Mouse (Mus musculus) c-Kit-positive CD71-positive TER-119-positive erythroid progenitor cells, embryonic 14.5 days (primary cell): Measurements from ENCODE around the gene Zbtb37.

Source experiments
- DNase-seq: peaks from one replicate; pipeline ENCODE4 v3.0.0-alpha.2; 2013; ENCODE audit warnings: low spot score

Gene Zbtb37

DNA sequence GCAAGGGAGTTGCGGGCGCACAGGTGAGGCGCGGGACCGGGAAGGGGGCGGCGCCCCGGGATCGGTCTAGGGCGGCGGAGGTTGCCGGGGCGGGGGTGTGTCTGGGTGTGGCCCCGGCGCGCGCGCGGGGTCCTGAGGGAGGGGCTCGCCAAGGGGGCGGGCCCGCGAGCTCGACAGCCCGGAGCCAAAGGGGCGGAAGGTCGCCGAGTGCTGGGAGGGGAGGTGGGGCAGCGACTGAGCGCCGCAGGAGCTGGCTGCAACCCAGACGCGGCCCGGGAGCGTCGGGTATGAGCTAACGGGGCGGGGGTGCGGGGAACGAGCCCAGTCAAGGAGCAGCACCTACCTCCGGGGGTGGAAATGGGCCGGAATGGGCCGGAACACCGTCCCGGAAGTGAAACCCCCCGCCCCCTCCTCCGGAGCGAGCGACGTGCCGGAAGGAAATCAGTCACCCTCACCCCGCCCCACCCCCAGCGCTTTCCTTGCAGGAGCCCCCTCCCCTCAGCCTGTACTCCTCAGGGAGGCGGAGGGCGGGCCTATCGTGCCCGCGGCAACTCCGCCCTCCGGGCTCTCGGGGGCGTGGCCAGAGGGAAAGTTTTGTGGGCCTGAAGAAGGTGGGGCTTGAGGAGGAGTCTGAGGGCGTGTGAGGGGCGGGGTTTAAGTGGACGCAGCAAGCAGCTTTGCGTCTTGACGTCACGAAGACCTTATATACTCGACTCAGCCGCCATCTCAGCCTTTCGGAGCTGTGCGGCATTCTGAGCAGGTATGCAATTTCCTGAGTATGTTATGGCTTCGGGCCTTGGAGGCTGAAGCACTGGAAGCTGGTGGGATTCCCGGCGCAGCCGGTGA, at the start of gene Zbtb37:
Gene Zbtb37 (minus strand): TSS at position 415 of the 846 bp plus-strand sequence.
- peak; percentile 99 for DNase-seq

GRCm38 (mm10) chr1:161077243-161077642, 42.6 kb upstream of the Zbtb37 start:
- no peak for DNase-seq

GRCm38 (mm10) chr1:161076238-161076637, 41.6 kb upstream of the Zbtb37 start:
- DNase-seq = no peak

DNA sequence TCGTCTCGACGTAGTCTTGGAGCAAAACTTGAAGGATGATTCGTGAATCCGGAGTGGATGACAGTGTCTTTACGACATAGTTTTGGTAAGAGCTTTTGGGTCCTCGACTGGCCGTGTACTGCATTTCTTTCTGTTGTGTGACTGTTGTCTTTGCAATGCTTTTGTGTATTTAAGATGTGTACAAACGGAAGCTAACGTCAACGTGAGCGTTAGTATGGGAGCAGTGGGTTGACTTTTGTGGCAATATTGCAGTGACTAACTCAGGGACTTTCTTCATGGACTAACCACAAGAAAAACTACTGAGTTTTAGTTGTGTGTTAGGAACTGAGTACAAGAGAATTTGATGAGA, 36.6 kb upstream of the Zbtb37 start:
- DNase-seq = peak; percentile 33

GRCm38 (mm10) chr1:161070352-161071271, 36.0 kb upstream of the Zbtb37 start, which contains the start of the genes Dars2 and Cenpl:
Gene Dars2, minus strand, starts transcription at chr1:161070658.
Gene Cenpl, plus strand, starts transcription at chr1:161070713.
- peak; percentile 92 for DNase-seq

GRCm38 (mm10) chr1:161063351-161063750, 28.7 kb upstream of the Zbtb37 start:
- DNase-seq = no peak

GRCm38 (mm10) chr1:161057164-161057563, 22.5 kb upstream of the Zbtb37 start:
- no peak for DNase-seq

GRCm38 (mm10) chr1:161046972-161047371, 12.3 kb upstream of the Zbtb37 start:
- DNase-seq = no peak

DNA sequence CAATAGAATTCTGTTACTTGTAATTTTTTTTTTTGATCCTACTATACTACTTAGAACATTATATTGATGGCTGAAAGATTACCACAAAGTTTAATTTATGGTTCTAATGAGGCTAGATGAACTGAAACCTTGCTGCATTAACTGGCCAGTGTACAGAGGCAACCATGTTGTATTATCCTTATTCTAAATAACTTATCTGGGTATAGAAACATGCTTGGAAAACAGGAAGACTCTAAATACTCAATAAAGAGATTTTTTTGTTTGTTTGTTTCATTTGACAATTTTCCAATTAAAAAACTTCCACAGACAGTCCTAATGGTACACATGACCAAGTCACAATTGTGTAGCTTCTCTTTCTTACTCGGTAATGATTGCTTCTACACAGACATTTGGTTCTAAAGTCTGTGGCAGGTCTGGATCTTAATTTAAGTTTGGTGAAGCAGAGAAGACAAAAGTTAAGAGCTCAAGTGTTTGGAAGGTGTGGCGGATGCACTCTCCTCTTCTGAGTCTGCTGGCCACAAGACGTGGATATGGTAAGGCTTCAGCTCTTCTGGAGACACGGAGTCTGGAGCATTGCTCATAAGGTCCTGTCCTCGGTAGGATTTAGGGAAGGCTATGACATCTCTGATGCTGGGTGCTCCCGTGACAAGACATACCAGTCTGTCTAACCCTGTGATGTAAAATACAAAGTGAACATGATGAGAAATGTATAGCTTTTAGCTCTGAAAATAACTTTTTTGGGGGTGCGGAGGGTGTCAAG, 6.8 kb upstream of the Zbtb37 start:
- no peak for DNase-seq

GRCm38 (mm10) chr1:161040855-161041254, 6.2 kb upstream of the Zbtb37 start:
- DNase-seq = no peak

GRCm38 (mm10) chr1:161040426-161040770, 5.7 kb upstream of the Zbtb37 start:
- no peak for DNase-seq

DNA sequence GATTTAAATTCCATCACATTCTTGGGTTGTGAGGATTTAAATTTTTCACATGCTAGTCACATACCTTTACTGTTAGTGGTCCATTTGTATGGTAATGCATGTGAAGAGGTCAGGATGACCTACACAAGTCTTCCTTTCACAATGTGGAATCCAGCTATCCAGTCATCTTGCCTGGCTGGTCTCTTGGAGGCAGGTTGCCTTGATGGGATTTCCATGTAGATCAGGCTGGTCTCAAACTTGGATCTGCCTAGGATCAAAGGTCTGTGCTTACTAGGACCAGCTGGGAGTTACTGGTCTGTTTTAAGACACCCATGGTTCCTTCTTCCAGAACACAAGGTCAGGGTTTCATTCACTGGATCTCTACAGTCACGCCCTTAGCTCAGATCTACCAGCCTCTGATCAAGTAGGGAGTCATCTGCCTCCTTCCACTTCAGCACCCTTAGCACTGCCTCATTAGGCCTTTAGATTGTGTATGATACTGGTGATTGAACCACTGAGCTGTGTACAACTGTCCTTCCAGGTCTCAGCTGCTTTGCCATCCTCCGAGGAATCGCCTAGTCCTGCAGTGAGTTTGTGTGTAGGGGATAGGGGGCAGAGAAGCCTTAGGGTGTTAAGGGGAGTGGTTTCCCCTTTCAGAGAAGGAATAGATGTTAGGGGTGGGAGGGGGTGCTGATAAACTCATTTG, 5.2 kb upstream of the Zbtb37 start:
- DNase-seq = peak; percentile 44

DNA sequence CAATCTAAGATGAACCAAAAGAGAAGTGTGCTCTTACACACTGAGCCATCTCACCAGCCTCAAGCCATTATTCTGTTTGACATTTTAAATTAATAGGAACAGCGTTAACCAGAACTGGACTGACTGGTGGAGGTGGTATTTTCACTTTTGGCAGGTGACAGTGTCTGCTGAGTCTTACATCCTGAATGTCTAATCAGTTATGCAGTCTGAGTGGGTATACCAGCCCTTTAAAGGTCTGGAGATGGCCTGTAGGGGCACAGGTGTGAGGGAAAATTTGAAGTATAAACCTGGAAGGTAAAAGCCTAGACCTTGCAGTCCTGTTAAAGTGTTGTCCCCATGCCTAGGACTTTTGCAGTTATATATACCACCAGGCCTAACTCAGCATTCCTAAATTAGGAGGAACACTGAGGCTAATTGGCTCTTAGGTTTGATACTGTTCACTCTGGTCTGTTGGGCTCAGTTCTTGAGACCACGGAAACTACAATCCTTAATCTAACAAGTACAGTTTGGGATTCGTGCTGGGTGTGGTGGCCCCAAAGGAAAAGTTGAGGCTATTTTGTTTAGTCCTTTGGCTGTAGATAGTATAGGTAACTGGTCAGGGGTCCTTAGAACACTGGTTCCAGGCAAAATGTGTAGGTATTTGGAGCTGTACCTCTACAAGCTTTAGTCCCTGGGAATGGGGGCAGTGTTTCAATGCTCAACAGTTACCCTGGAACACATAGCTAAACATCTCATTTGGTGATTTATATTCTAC, 4.5 kb upstream of the Zbtb37 start:
- DNase-seq = peak; percentile 47

DNA sequence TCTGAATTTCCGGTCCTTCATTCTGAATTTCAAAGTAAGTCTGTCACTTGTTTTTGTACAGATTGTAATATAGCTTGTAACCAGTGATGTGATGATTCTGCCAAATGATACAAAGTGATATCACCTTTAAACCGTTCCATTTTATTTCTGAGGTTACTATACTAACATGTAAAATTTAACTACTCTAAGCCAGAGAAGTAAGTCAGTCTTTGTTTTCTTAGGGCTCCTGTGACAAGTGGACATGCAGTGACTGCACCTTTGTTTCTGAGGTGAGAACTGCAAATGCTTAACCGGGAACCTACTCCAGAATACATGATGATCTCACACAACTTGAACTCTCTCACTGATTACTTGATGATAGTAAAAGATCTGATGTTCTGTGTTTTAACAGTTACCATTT, 3.4 kb upstream of the Zbtb37 start:
- DNase-seq = peak; percentile 21

- peak; percentile 27 for DNase-seq
These were observed 3.0 kb upstream of the Zbtb37 start for GRCm38 (mm10) chr1:161037599-161037998.

DNA sequence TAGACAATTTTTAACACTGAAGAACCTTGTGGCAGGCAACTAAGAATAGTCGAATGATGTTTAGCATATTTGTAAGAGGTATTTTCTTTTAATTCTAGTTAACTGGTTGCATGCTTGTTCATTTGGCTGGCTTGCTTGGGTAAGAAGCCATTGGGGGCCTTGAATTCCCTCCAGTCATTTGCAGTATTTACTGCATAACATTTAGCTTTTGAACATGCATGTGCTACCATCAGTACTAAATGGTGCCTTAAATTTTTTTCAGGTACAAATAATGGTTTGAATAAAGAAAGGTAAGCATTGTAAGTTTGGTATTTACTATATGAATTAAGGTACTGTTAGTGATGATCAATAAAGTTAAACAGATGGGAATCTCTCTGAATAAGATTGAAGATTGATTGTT, 2.4 kb upstream of the Zbtb37 start:
- DNase-seq = peak; percentile 22

DNA sequence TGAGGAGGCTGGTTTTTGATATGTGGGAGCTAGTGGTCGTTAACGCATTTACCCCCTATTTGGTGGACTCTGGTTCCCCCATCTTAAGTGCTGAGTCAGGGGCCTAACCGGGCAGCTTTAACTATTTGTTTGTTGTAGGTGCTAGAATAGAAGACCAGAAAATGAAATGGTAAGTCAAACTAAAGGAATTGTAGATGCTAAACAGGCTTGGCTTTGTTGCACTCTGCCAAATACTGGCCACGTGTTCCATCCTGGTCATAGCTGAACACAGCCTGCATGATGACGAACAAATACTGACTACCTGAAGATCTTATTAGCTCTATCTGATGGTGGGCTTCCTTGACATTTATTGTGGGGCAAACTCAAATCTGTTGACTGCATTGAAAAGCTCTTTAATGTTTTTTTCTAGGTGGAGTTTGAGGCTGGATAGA, 1.8 kb upstream of the Zbtb37 start:
- peak; percentile 34 for DNase-seq

DNA sequence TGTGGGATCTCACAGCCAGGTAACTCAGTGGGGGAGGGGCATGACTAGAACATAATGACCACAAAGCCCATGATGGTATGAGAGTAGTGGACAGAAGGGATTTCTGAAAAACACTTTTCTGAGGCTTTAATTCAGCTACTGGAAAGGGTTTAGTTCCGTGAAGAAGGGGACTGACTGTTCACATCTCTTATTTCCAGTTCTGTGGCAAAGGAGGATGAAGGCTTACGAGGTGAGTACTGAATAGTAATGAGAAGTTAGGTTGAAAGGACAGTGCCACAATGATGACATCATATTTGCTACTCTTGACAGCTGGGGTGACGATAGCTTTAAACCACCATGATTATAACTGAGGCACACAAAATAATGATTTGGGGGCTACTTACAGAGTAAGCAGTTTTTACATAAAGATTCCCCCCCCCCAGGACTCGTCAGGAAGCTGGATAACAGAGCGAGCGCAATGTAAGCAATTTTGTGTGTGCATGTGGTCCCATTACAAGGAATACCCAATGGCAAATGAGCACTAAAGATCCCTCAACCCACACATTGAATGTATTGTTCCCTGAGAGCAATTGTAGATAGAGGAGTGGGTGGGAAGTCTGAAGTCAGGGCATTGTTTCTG, 1.2 kb upstream of the Zbtb37 start:
- DNase-seq = peak; percentile 37

DNA sequence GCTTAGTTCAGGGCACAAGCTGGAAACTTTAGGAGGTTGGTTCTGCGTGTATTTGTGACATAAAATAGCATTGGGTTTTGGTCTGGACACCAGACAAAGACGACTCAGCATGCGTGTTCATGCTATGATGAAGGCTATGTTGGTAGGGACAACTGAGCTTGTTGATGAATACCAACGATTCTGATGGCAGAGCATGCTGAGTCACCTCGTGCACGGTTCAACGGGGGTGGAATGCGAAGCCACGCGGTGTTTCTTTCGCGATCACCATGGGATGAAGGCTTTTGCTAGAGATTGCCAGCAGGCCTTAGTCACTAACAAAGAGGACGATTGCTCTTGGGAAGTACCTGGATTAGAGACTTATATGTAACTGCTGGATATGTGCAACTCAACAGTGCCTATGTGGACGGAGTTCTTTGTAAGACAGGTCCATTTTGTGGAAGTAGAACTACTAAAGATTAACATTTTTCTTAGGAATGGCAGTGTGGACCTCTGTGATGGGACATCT, 684 bp upstream of the Zbtb37 start:
- DNase-seq = peak; percentile 59

GRCm38 (mm10) chr1:161033856-161034434, 704 bp downstream of the Zbtb37 start:
- DNase-seq = no peak
